Mouse (Mus musculus): ENCODE measurements around the gene Olfr855. TPM values are rescaled to one million over a fixed set of nuclear protein-coding genes. Genes with fewer than 3 reads are reported as not detected.

The Olfr855 gene
- not detected for polyA plus RNA-seq (2017; shearing (Covaris generic))

GRCm38 (mm10) chr9:19582317-19582716 is at the start of gene Olfr855:
TSS of gene Olfr855 (plus strand) at chr9:19582617.

GRCm38 (mm10) chr9:19540976-19541375 is 41.4 kb upstream of the Olfr855 start, which contains the start of gene Olfr853:
TSS of gene Olfr853 (minus strand) at chr9:19541076.

GRCm38 (mm10) chr9:19567282-19567681 is 15.1 kb upstream of the Olfr855 start, which contains the start of gene Olfr854:
TSS of gene Olfr854 (minus strand) at chr9:19567382.

GRCm38 (mm10) chr9:19621843-19622822 is 39.7 kb downstream of the Olfr855 start, which contains the start of gene Zfp317:
TSS of gene Zfp317 (plus strand) at chr9:19622102.

Other genes with a start within 250 kb of the Olfr855 start
- not detected for gene Olfr845, start 246.2 kb upstream of the Olfr855 start, polyA plus RNA-seq (2017; shearing (Covaris generic))
- gene Olfr846, start 218.6 kb upstream of the Olfr855 start, polyA plus RNA-seq (2017; shearing (Covaris generic)), result not detected
- not detected for gene Olfr847, start 203.9 kb upstream of the Olfr855 start, polyA plus RNA-seq (2017; shearing (Covaris generic))
- not detected for gene Olfr849, start 142.4 kb upstream of the Olfr855 start, polyA plus RNA-seq (2017; shearing (Covaris generic))
- gene Olfr850, start 104.4 kb upstream of the Olfr855 start, polyA plus RNA-seq (2017; shearing (Covaris generic)), result not detected
- not detected for gene Olfr851, start 89.3 kb upstream of the Olfr855 start, polyA plus RNA-seq (2017; shearing (Covaris generic))
- gene Olfr853, start 41.5 kb upstream of the Olfr855 start, polyA plus RNA-seq (2017; shearing (Covaris generic)), result not detected
- not detected for gene Olfr854, start 15.2 kb upstream of the Olfr855 start, polyA plus RNA-seq (2017; shearing (Covaris generic))
- 33.6 TPM for gene Zfp317, start 39.5 kb downstream of the Olfr855 start, polyA plus RNA-seq (2017; shearing (Covaris generic))
- gene Olfr857, start 126.8 kb downstream of the Olfr855 start, polyA plus RNA-seq (2017; shearing (Covaris generic)), result not detected
- not detected for gene Olfr58, start 197.7 kb downstream of the Olfr855 start, polyA plus RNA-seq (2017; shearing (Covaris generic))
- gene Olfr859, start 222.3 kb downstream of the Olfr855 start, polyA plus RNA-seq (2017; shearing (Covaris generic)), result not detected

All from CD4-positive, CD25-positive, alpha-beta regulatory T cell (primary cell).